Mouse (Mus musculus): Measurements from ENCODE around the gene Gdf15. TPM values are rescaled to one million over a fixed set of nuclear protein-coding genes. Genes with fewer than 3 reads are reported as not detected.

The Gdf15 gene
- polyA plus RNA-seq, 1 experiment: 3.1 TPM

GRCm38 (mm10) chr8:70622220-70622619 lies 10.0 kb downstream of the Gdf15 start:
- TF ChIP-seq CTCF (IDR thresholded peaks at IDR 0.05; ENCODE audit: borderline replicate concordance, insufficient read depth, low read length) (no peak), POLR2A (IDR thresholded peaks at IDR 0.05; ENCODE audit: low read depth, low read length) (no peak)
- H3K4me1 ChIP-seq (ENCODE audit: control insufficient read depth, insufficient read depth, low read length): no peaks in the 10 kb centered on the region
- H3K27ac ChIP-seq (ENCODE audit: insufficient read depth, low read length): no peak overlapping the region
- no peak overlapping the region for H3K4me3 ChIP-seq (ENCODE audit: insufficient read depth, low read length)

- no peak overlapping the region for H3K27ac ChIP-seq (ENCODE audit: insufficient read depth, low read length)
- TF ChIP-seq CTCF (IDR thresholded peaks at IDR 0.05; ENCODE audit: borderline replicate concordance, insufficient read depth, low read length) (no peak), POLR2A (IDR thresholded peaks at IDR 0.05; ENCODE audit: low read depth, low read length) (no peak)
- no peak overlapping the region for H3K4me3 ChIP-seq (ENCODE audit: insufficient read depth, low read length)
- H3K4me1 ChIP-seq (ENCODE audit: control insufficient read depth, insufficient read depth, low read length): no peaks in the 10 kb centered on the region
Observed at GRCm38 (mm10) chr8:70618888-70619334, 13.3 kb downstream of the Gdf15 start.

GRCm38 (mm10) chr8:70617985-70618384 lies 14.3 kb downstream of the Gdf15 start:
- TF ChIP-seq CTCF (IDR thresholded peaks at IDR 0.05; ENCODE audit: borderline replicate concordance, insufficient read depth, low read length) (no peak), POLR2A (IDR thresholded peaks at IDR 0.05; ENCODE audit: low read depth, low read length) (no peak)
- Histone ChIP-seq H3K4me1 (ENCODE audit: control insufficient read depth, insufficient read depth, low read length) (no peaks in the 10 kb centered on the region), H3K4me3 (ENCODE audit: insufficient read depth, low read length) (no peak overlapping the region), H3K27ac (ENCODE audit: insufficient read depth, low read length) (no peak overlapping the region)

GRCm38 (mm10) chr8:70616645-70617044 lies 15.6 kb downstream of the Gdf15 start:
- TF ChIP-seq CTCF (IDR thresholded peaks at IDR 0.05; ENCODE audit: borderline replicate concordance, insufficient read depth, low read length): no peak
- TF ChIP-seq POLR2A (IDR thresholded peaks at IDR 0.05; ENCODE audit: low read depth, low read length): no peak
- no peak overlapping the region for H3K4me3 ChIP-seq (ENCODE audit: insufficient read depth, low read length)
- no peak overlapping the region for H3K27ac ChIP-seq (ENCODE audit: insufficient read depth, low read length)
- no peaks in the 10 kb centered on the region for H3K4me1 ChIP-seq (ENCODE audit: control insufficient read depth, insufficient read depth, low read length)

- Histone ChIP-seq H3K4me3 (ENCODE audit: insufficient read depth, low read length) (no peak within 1 kb of the TSS), H3K27ac (ENCODE audit: insufficient read depth, low read length) (no peak within 1 kb of the TSS)
Observed at GRCm38 (mm10) chr8:70615894-70616293, 16.4 kb downstream of the Gdf15 start, which contains the start of gene Lrrc25. Gene Lrrc25, plus strand, starts transcription at chr8:70616155.

GRCm38 (mm10) chr8:70615281-70615680 lies 17.0 kb downstream of the Gdf15 start:
- Histone ChIP-seq H3K4me1 (ENCODE audit: control insufficient read depth, insufficient read depth, low read length) (peaks cover 2% of the 10 kb centered on the region; the same call in 1 of the 2 replicates), H3K4me3 (ENCODE audit: insufficient read depth, low read length) (no peak overlapping the region), H3K27ac (ENCODE audit: insufficient read depth, low read length) (no peak overlapping the region)
- TF ChIP-seq CTCF (IDR thresholded peaks at IDR 0.05; ENCODE audit: borderline replicate concordance, insufficient read depth, low read length) (no peak), POLR2A (IDR thresholded peaks at IDR 0.05; ENCODE audit: low read depth, low read length) (no peak)

More at GRCm38 (mm10) chr8:70615894-70616293, 16.4 kb downstream of the Gdf15 start, which contains the start of gene Lrrc25:
- TF ChIP-seq POLR2A (IDR thresholded peaks at IDR 0.05; ENCODE audit: low read depth, low read length) (no peak), CTCF (IDR thresholded peaks at IDR 0.05; ENCODE audit: borderline replicate concordance, insufficient read depth, low read length) (no peak)
- no peaks in the 10 kb centered on the region for H3K4me1 ChIP-seq (ENCODE audit: control insufficient read depth, insufficient read depth, low read length)

- TF ChIP-seq POLR2A (IDR thresholded peaks at IDR 0.05; ENCODE audit: low read depth, low read length) (no peak), CTCF (IDR thresholded peaks at IDR 0.05; ENCODE audit: borderline replicate concordance, insufficient read depth, low read length) (no peak)
- Histone ChIP-seq H3K27ac (ENCODE audit: insufficient read depth, low read length) (no peak overlapping the region), H3K4me3 (ENCODE audit: insufficient read depth, low read length) (no peak overlapping the region), H3K4me1 (ENCODE audit: control insufficient read depth, insufficient read depth, low read length) (peaks cover 2% of the 10 kb centered on the region; the same call in 1 of the 2 replicates)
Observed at GRCm38 (mm10) chr8:70614469-70614868, 17.8 kb downstream of the Gdf15 start.

- Histone ChIP-seq H3K4me1 (ENCODE audit: control insufficient read depth, insufficient read depth, low read length) (peaks cover 5% of the 10 kb centered on the region; the same call in 1 of the 2 replicates), H3K4me3 (ENCODE audit: insufficient read depth, low read length) (no peak overlapping the region), H3K27ac (ENCODE audit: insufficient read depth, low read length) (no peak overlapping the region)
- TF ChIP-seq POLR2A (IDR thresholded peaks at IDR 0.05; ENCODE audit: low read depth, low read length): no peak
- no peak for TF ChIP-seq CTCF (IDR thresholded peaks at IDR 0.05; ENCODE audit: borderline replicate concordance, insufficient read depth, low read length)
Observed at GRCm38 (mm10) chr8:70613763-70614162, 18.5 kb downstream of the Gdf15 start.

- peak overlapping the region; percentile 80 for H3K4me3 ChIP-seq (ENCODE audit: insufficient read depth, low read length)
- no peak for TF ChIP-seq POLR2A (IDR thresholded peaks at IDR 0.05; ENCODE audit: low read depth, low read length)
- TF ChIP-seq CTCF (IDR thresholded peaks at IDR 0.05; ENCODE audit: borderline replicate concordance, insufficient read depth, low read length): peak; percentile 92
- H3K4me1 ChIP-seq (ENCODE audit: control insufficient read depth, insufficient read depth, low read length): peaks cover 5% of the 10 kb centered on the region; the same call in 1 of the 2 replicates
- peak overlapping the region; percentile 23; the same call in 1 of the 2 replicates for H3K27ac ChIP-seq (ENCODE audit: insufficient read depth, low read length)
Observed at GRCm38 (mm10) chr8:70611849-70612248, 20.4 kb downstream of the Gdf15 start.

GRCm38 (mm10) chr8:70610796-70611771 lies 21.2 kb downstream of the Gdf15 start:
- Histone ChIP-seq H3K4me1 (ENCODE audit: control insufficient read depth, insufficient read depth, low read length) (peaks cover 5% of the 10 kb centered on the region), H3K27ac (ENCODE audit: insufficient read depth, low read length) (peak overlapping the region; percentile 87), H3K4me3 (ENCODE audit: insufficient read depth, low read length) (peak overlapping the region; percentile 80)
- TF ChIP-seq CTCF (IDR thresholded peaks at IDR 0.05; ENCODE audit: borderline replicate concordance, insufficient read depth, low read length): peak; percentile 74
- TF ChIP-seq POLR2A (IDR thresholded peaks at IDR 0.05; ENCODE audit: low read depth, low read length): 0 out of 2 replicates have a peak, but pooled peaks have one; percentile 5
